Mouse (Mus musculus) CH12.LX (cell line): Measurements from ENCODE around the gene Gcnt1.

Source experiments
- CTCF ChIP-seq, 2 experiments: IDR thresholded peaks in 1 of 2; conservative IDR thresholded peaks in 1 of 2; 2 replicates each; pipeline ENCODE4 v1.5.1; 2011 to 2012; ENCODE audit warnings: low read depth in 2 of 2, low read length in 2 of 2, improper control_type of control experiment in 1 of 2, inconsistent platforms in 1 of 2, mild to moderate bottlenecking in 1 of 2, moderate library complexity in 1 of 2
- GABPA ChIP-seq: IDR thresholded peaks from 2 replicates; pipeline ENCODE4 v1.6.1; 2012; ENCODE audit warnings: low read depth, low read length, improper control_type of control experiment, inconsistent platforms; ENCODE audit not compliant: insufficient replicate concordance
- NELFE ChIP-seq: IDR thresholded peaks from 2 replicates; pipeline ENCODE4 v1.6.1; 2011; ENCODE audit warnings: low read depth, low read length, improper control_type of control experiment
- USF2 ChIP-seq: conservative IDR thresholded peaks from 2 replicates; pipeline ENCODE4 v1.6.1; 2011; ENCODE audit warnings: low read depth, low read length, improper control_type of control experiment

DNA sequence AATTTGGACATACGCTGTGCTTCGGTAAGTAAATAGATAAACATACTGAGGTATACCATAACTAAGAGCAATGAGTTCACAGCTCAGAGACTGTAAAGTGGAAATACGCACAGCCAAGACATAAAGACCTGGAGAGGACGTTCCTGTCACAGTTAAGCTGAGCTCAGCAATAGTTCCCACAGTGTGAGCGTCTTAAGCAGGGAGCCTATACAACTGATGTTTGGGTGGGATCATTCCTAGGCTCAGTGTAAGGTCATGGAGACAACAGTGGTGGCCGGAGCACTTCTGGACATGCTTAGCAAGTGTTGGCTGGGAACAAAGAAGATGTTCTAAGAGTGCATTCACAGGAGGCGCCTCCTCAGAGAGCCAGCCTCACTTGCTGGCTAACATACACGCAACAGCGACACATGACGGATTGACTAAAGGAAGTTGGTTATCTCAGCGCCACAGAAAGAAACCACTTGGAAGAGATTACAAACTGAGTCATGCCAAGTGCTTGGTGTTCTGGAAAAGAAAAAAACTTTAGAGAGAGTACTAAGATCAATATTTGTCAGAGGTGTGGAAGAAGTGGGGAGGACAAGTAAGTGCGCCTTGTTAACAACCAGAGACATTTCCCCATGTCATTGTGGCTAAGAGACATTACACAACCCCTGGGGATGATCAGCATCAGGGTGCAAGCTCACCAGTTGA lies 37.9 kb downstream of the Gcnt1 start:
- TF ChIP-seq CTCF (conservative IDR thresholded peaks at IDR 0.05 in 1 of 2, IDR thresholded peaks at IDR 0.05 in 1 of 2; ENCODE audit: low read depth in 2 of 2, low read length in 2 of 2) (no peak), USF2 (no peak), GABPA (no peak), NELFE (no peak)
